Mouse (Mus musculus) heart, embryonic 11.5 days (tissue): ENCODE results near the gene Spp2. TPM values are rescaled to one million over a fixed set of nuclear protein-coding genes. Genes with fewer than 3 reads are reported as not detected.

Source experiments
- ATAC-seq: fragments of 200-750 bp; cut with Nextera tagmentation; replicated peaks from 2 replicates; pipeline ENCODE4 v1.8.0; 2017; ENCODE audit warnings: moderate library complexity; ENCODE audit not compliant: insufficient number of reproducible peaks, low FRiP score, low TSS enrichment
- H3K27ac ChIP-seq: fragments of 300-500 bp; sonication (generic); 2 replicates; pipeline ENCODE4 v1.5.1; 2014; ENCODE audit warnings: mild to moderate bottlenecking, low read depth, low read length
- H3K27me3 ChIP-seq: fragments of 300-500 bp; sonication (generic); 2 replicates; pipeline ENCODE4 v1.6.1; 2014; ENCODE audit warnings: mild to moderate bottlenecking, low read length, mixed read lengths; ENCODE audit not compliant: control insufficient read depth, insufficient read depth
- H3K36me3 ChIP-seq: fragments of 300-500 bp; sonication (generic); 2 replicates; pipeline ENCODE4 v1.6.1; 2014; ENCODE audit warnings: mild to moderate bottlenecking, low read length, moderate library complexity, mixed read lengths; ENCODE audit not compliant: control insufficient read depth, insufficient read depth
- H3K4me1 ChIP-seq: fragments of 300-500 bp; sonication (generic); 2 replicates; pipeline ENCODE4 v1.6.1; 2014; ENCODE audit warnings: low read length; ENCODE audit not compliant: control insufficient read depth, insufficient read depth
- H3K4me2 ChIP-seq: fragments of 300-500 bp; sonication (generic); 2 replicates; pipeline ENCODE4 v1.6.1; 2014; ENCODE audit warnings: mild to moderate bottlenecking, moderate library complexity
- H3K4me3 ChIP-seq: fragments of 300-500 bp; sonication (generic); 2 replicates; pipeline ENCODE4 v1.5.1; 2014; ENCODE audit warnings: low read depth, low read length
- H3K9ac ChIP-seq: fragments of 300-500 bp; sonication (generic); 2 replicates; pipeline ENCODE4 v1.6.1; 2014; ENCODE audit warnings: mild to moderate bottlenecking, low read depth, low read length, moderate library complexity
- H3K9me3 ChIP-seq: fragments of 300-500 bp; sonication (generic); replicated peaks from 2 replicates; pipeline ENCODE4 v1.6.1; 2016; ENCODE audit warnings: low read length; ENCODE audit not compliant: control insufficient read depth
- WGBS: fragments of 180-500 bp; shearing (Covaris S2); extraction: QIAGEN DNeasy Blood & Tissue Kit; methylation state at CpG from one replicate; pipeline ENCODE4 v1.1.7; 2014; ENCODE audit not compliant: insufficient replicate concordance; 5-methylcytosine and 5-hydroxymethylcytosine counted together
- polyA plus RNA-seq: library from polyadenylated mRNA; unstranded; fragments of >200 nt; fragmentation: Nextera tagmentation; extraction: Ambion mirVana; gene quantifications from 2 replicates; pipeline ENCODE4 v1.2.1, GENCODE M21; 2014

Spp2 gene
- polyA plus RNA-seq, 1 experiment from 2014 or later: 1.6 TPM

- Histone ChIP-seq H3K4me2 (no peak overlapping the region), H3K4me3 (no peak overlapping the region), H3K9me3 (no peaks in the 10 kb centered on the region), H3K9ac (no peak overlapping the region), H3K27ac (no peak overlapping the region), H3K36me3 (no peaks in the 10 kb centered on the region), H3K4me1 (no peaks in the 10 kb centered on the region), H3K27me3 (no peaks in the 10 kb centered on the region)
- no peak for ATAC-seq
- 54% methylated on average over 3 of the region's 3 CpGs for WGBS
Measured at GRCm38 (mm10) chr1:88403378-88403777, 3.4 kb upstream of the Spp2 start.

DNA sequence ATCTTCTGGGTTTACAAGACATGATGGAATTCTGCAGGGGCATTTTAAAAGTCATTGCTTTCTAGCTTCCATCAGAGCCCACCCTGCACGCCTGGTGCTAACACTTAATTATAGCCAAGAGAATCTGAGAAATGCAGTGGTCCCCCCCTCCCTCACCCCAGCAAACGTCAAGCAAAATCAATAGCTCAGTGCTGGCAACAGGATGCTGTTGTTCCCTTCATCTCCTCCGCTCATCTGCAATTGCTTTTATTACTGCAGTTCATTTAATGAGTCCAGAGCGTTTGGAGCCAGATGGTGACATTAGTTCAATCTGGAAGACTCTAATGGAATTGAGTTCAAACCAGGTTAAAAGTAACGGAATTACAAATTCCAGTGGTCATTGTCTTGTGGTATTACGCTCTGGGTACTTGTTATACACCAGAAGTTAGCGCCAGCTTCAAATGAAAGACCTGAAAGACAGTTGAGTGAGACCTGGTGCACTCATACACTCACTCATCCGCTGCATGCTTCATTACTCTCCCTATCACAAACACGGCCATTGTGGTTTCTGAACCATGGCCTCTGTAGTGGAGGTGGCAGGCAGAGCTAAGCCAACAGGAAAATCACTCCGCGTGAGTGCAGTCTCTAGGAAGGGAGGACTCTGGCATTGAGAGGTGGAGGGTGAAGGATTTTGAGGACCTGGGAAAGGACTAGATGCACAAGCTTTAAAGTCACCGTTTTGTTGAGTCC lies 519 bp upstream of the Spp2 start:
- no peaks in the 10 kb centered on the region for H3K27me3 ChIP-seq
- 70% methylated on average over 12 of the region's 12 CpGs for WGBS
- no peak overlapping the region for H3K4me3 ChIP-seq
- no peak overlapping the region for H3K9ac ChIP-seq
- no peak overlapping the region for H3K4me2 ChIP-seq
- no peak for ATAC-seq
- no peak overlapping the region for H3K27ac ChIP-seq
- H3K4me1 ChIP-seq: no peaks in the 10 kb centered on the region
- no peaks in the 10 kb centered on the region for H3K36me3 ChIP-seq
- no peaks in the 10 kb centered on the region for H3K9me3 ChIP-seq

GRCm38 (mm10) chr1:88408340-88408739 lies 1.6 kb downstream of the Spp2 start:
- 78% methylated on average over 4 of the region's 4 CpGs for WGBS
- no peak overlapping the region for H3K27ac ChIP-seq
- no peaks in the 10 kb centered on the region for H3K36me3 ChIP-seq
- H3K9me3 ChIP-seq: no peaks in the 10 kb centered on the region
- H3K4me3 ChIP-seq: no peak overlapping the region
- H3K9ac ChIP-seq: no peak overlapping the region
- H3K4me2 ChIP-seq: no peak overlapping the region
- no peaks in the 10 kb centered on the region for H3K4me1 ChIP-seq
- ATAC-seq: no peak
- H3K27me3 ChIP-seq: no peaks in the 10 kb centered on the region

GRCm38 (mm10) chr1:88412013-88412412 lies 5.3 kb downstream of the Spp2 start:
- Histone ChIP-seq H3K27ac (no peak overlapping the region), H3K4me1 (no peaks in the 10 kb centered on the region), H3K9me3 (no peaks in the 10 kb centered on the region), H3K4me2 (no peak overlapping the region), H3K9ac (no peak overlapping the region), H3K4me3 (no peak overlapping the region), H3K36me3 (no peaks in the 10 kb centered on the region), H3K27me3 (no peaks in the 10 kb centered on the region)
- 73% methylated on average over 5 of the region's 5 CpGs for WGBS
- no peak for ATAC-seq

DNA sequence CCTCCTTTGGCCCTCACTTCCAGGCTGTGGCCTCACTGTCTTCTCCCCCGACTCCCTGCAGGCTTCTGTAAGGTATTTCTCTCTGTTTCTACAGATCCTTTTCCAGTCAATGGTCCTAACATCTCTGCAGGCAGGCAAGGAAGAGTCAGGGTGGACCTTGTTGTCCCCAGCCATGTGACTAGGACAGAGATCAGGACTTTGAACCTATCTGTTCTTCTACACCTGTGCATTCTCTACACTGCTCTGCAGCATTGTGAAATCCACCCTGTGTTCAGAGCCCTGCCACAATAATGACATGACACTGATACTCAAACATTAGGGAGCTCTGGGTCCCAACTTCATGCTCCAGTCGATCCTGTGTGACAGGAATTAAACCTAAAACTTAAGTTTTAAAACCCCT lies 12.2 kb downstream of the Spp2 start:
- no peak overlapping the region for H3K4me3 ChIP-seq
- ATAC-seq: no peak
- H3K27ac ChIP-seq: no peak overlapping the region
- 65% methylated on average over 2 of the region's 2 CpGs for WGBS
- H3K27me3 ChIP-seq: no peaks in the 10 kb centered on the region
- no peak overlapping the region for H3K9ac ChIP-seq
- no peaks in the 10 kb centered on the region for H3K4me1 ChIP-seq
- H3K4me2 ChIP-seq: no peak overlapping the region
- H3K9me3 ChIP-seq: no peaks in the 10 kb centered on the region
- H3K36me3 ChIP-seq: no peaks in the 10 kb centered on the region

- ATAC-seq: no peak
- Histone ChIP-seq H3K36me3 (no peaks in the 10 kb centered on the region), H3K4me2 (no peak overlapping the region), H3K27me3 (no peaks in the 10 kb centered on the region), H3K9me3 (no peaks in the 10 kb centered on the region), H3K27ac (no peak overlapping the region), H3K9ac (no peak overlapping the region), H3K4me1 (no peaks in the 10 kb centered on the region), H3K4me3 (no peak overlapping the region)
- WGBS: 75% methylated on average over 10 of the region's 10 CpGs
Measured at GRCm38 (mm10) chr1:88422045-88422444, 15.3 kb downstream of the Spp2 start.

DNA sequence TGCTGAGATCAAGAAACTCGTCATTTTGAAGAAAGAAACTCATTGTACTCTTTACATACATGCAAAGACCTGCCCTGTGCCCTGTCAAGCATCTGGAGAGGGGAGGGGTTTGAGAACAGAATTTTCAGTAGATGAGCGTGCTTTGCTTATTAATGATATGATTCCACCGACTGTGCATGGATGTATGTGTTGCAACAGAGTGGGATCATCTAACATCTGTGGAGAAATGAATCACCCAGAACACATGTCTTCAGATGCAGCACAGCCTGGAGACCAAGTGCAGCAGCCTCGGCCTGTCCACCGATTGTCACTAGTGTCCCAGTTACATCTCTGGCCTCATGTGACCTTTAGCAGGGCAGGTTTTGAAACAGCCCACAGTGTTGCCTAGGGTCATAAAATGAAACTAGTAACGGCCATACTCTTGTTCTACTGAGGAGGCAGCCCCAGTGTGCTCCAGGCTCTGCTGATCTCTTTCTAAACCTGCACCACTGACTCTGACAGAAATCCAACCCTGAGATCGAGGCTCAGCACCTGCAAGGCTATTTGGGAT lies 16.2 kb downstream of the Spp2 start:
- ATAC-seq: no peak
- Histone ChIP-seq H3K4me1 (no peaks in the 10 kb centered on the region), H3K27ac (no peak overlapping the region), H3K4me3 (no peak overlapping the region), H3K9ac (no peak overlapping the region), H3K4me2 (no peak overlapping the region), H3K36me3 (no peaks in the 10 kb centered on the region), H3K27me3 (no peaks in the 10 kb centered on the region), H3K9me3 (no peaks in the 10 kb centered on the region)
- 71% methylated on average over 7 of the region's 7 CpGs for WGBS

GRCm38 (mm10) chr1:88424602-88425252 lies 18.0 kb downstream of the Spp2 start:
- H3K9me3 ChIP-seq: no peaks in the 10 kb centered on the region
- no peak overlapping the region for H3K4me2 ChIP-seq
- H3K9ac ChIP-seq: no peak overlapping the region
- ATAC-seq: no peak
- no peak overlapping the region for H3K4me3 ChIP-seq
- H3K27ac ChIP-seq: no peak overlapping the region
- WGBS: 20% methylated on average over 8 of the region's 8 CpGs
- H3K36me3 ChIP-seq: no peaks in the 10 kb centered on the region
- H3K27me3 ChIP-seq: no peaks in the 10 kb centered on the region
- no peaks in the 10 kb centered on the region for H3K4me1 ChIP-seq
